In genomic region chr12:54487689-54488088, GRCm38 (mm10) we compare ENCODE assay signal across 23 mouse cellular contexts.
A peak's percentile ranks its signal among the peaks of the same experiment; 100 is the strongest.
DNase-seq lines count a peak whose midpoint lies in the region; ATAC-seq and TF ChIP-seq lines count a peak whose summit lies in the region.
"Had no signal": no experiment of that assay in that cellular context is flagged by ENCODE, and none has a peak within 500 bp of the region (broad histone marks: within the 10 kb centered on the region; RNA-seq: fewer than 3 reads in every experiment).

No protein-coding gene starts in this region.

- TF ChIP-seq POLR2A in CH12.LX (IDR thresholded peaks at IDR 0.05; ENCODE audit: low read depth, low read length) = no peak

- WGBS in intestine, postnatal 0 days = 74% methylated on average over 4 of the region's 4 CpGs
- 88% methylated on average over 4 of the region's 4 CpGs for WGBS in intestine, embryonic 16.5 days
- 75% methylated on average over 4 of the region's 4 CpGs for WGBS in kidney, embryonic 14.5 days

- H3K9ac ChIP-seq in intestine, postnatal 0 days (ENCODE audit: low read depth, low read length) = no peak overlapping the region
- no peak overlapping the region for H3K9ac ChIP-seq in intestine, embryonic 16.5 days (ENCODE audit: low read depth, low read length)
- no peak overlapping the region for H3K9ac ChIP-seq in CH12.LX (ENCODE audit: insufficient read depth, low read depth)
- H3K9ac ChIP-seq in kidney, embryonic 14.5 days (ENCODE audit: low read depth, low read length) = no peak overlapping the region

- no peaks in the 10 kb centered on the region for H3K4me1 ChIP-seq in intestine, postnatal 0 days (replicated peaks; ENCODE audit: control insufficient read depth, insufficient read depth, low read length)
- peaks cover 12% of the 10 kb centered on the region; the same call in 1 of the 2 replicates for H3K4me1 ChIP-seq in intestine, embryonic 16.5 days (ENCODE audit: control insufficient read depth, insufficient read depth, low read length)
- H3K4me1 ChIP-seq in CH12.LX (ENCODE audit: control insufficient read depth in 1 of 2, insufficient read depth in 2 of 2) = peaks cover 0 to 24% of the 10 kb centered on the region in 2 experiments; a peak in 2 of 4 replicates
- H3K4me1 ChIP-seq in kidney, embryonic 14.5 days (ENCODE audit: control insufficient read depth, insufficient read depth, low read length) = no peaks in the 10 kb centered on the region

- no peak for TF ChIP-seq CTCF in intestine, postnatal 0 days (IDR thresholded peaks at IDR 0.05; ENCODE audit: low read depth)
- TF ChIP-seq CTCF in CH12.LX (conservative IDR thresholded peaks at IDR 0.05 in 1 of 2, IDR thresholded peaks at IDR 0.05 in 1 of 2; ENCODE audit: low read depth in 2 of 2, low read length in 2 of 2) = no peak

- peak; percentile 35 for DNase-seq in A20 (ENCODE audit: low read depth, low spot score)
- DNase-seq in CH12.LX (ENCODE audit: extremely low read depth) = peak; percentile 80
- peak; percentile 10 for DNase-seq in induced T-regulatory cell, adult 2 months (ENCODE audit: low read depth)
- no peak for DNase-seq in spleen, adult 18-20 months
- DNase-seq in frontal cortex, postnatal 14 days (ENCODE audit: low spot score in 2 of 2) = no peak
- DNase-seq: adrenal gland, adult 2 months; adrenal gland, adult 8-10 months; adrenal gland, postnatal 10 days; adrenal gland, postnatal 14 days; adrenal gland, postnatal 25 days; adrenal gland, postnatal 36 days; B cell, adult 2 months; cerebellum, adult 11 months; cerebellum, adult 11-12 months; cerebellum, adult 18-20 months; cerebellum, adult 2 months had no signal

- H3K27me3 ChIP-seq in intestine, postnatal 0 days (replicated peaks; ENCODE audit: control insufficient read depth, insufficient read depth, low read length) = no peaks in the 10 kb centered on the region
- no peaks in the 10 kb centered on the region for H3K27me3 ChIP-seq in intestine, embryonic 16.5 days (replicated peaks; ENCODE audit: control insufficient read depth, insufficient read depth, low read length)
- H3K27me3 ChIP-seq in CH12.LX (replicated peaks) = no peaks in the 10 kb centered on the region
- H3K27me3 ChIP-seq in kidney, embryonic 14.5 days (ENCODE audit: control insufficient read depth, insufficient read depth, low read length) = peaks cover 5% of the 10 kb centered on the region; the same call in 1 of the 2 replicates
- H3K27me3 ChIP-seq: Patski had no signal

- peak; percentile 94 for TF ChIP-seq EP300 in CH12.LX (IDR thresholded peaks at IDR 0.05; ENCODE audit: low read length)

- TF ChIP-seq RAD21 in CH12.LX (IDR thresholded peaks at IDR 0.05; ENCODE audit: low read depth, low read length) = no peak; the same call in 1 of the 2 replicates

- no peaks in the 10 kb centered on the region for H3K79me2 ChIP-seq in CH12.LX (replicated peaks; ENCODE audit: control insufficient read depth, extremely low read depth, insufficient read depth, poor library complexity, severe bottlenecking)

- no peak overlapping the region for H3K27ac ChIP-seq in intestine, postnatal 0 days (ENCODE audit: low read depth, low read length)
- no peak overlapping the region for H3K27ac ChIP-seq in intestine, embryonic 16.5 days (ENCODE audit: low read length)
- no peak overlapping the region for H3K27ac ChIP-seq in CH12.LX (ENCODE audit: insufficient read depth, low read depth)
- no peak overlapping the region for H3K27ac ChIP-seq in kidney, embryonic 14.5 days (ENCODE audit: low read depth, low read length)

- no peaks in the 10 kb centered on the region for H3K9me3 ChIP-seq in intestine, postnatal 0 days (ENCODE audit: control insufficient read depth)
- H3K9me3 ChIP-seq in intestine, embryonic 16.5 days (ENCODE audit: control insufficient read depth, low read length) = no peaks in the 10 kb centered on the region
- H3K9me3 ChIP-seq in CH12.LX (replicated peaks; ENCODE audit: low read length) = no peaks in the 10 kb centered on the region
- H3K9me3 ChIP-seq in kidney, embryonic 14.5 days (ENCODE audit: control insufficient read depth, low read length) = no peaks in the 10 kb centered on the region

- dilution Hi-C loops in CH12.LX (cut with MboI; ENCODE audit: extremely low pct_ligation_motif_present, extremely low pct_unique_long_range_greater_than_20kb, low sequenced_read_pairs) = no loop called here

- ATAC-seq in intestine, postnatal 0 days = 0 out of 2 replicates have a peak, but pooled peaks have one; percentile 28
- ATAC-seq in intestine, embryonic 16.5 days = no peak
- no peak for ATAC-seq in kidney, embryonic 14.5 days (ENCODE audit: low FRiP score, low TSS enrichment)
- ATAC-seq: activated CD4-positive, CD25-positive, alpha-beta regulatory T cell, adult 4 months; CD4-positive, CD25-positive, alpha-beta regulatory T cell, adult 4 months; Patski had no signal

- no peak overlapping the region for H3K4me2 ChIP-seq in intestine, postnatal 0 days (replicated peaks; ENCODE audit: low read depth)
- no peak overlapping the region for H3K4me2 ChIP-seq in intestine, embryonic 16.5 days (ENCODE audit: low read depth, low read length)
- peak overlapping the region; percentile 36; the same call in 1 of the 2 replicates for H3K4me2 ChIP-seq in CH12.LX (ENCODE audit: insufficient read depth, low read depth, poor library complexity, severe bottlenecking)
- no peak overlapping the region for H3K4me2 ChIP-seq in kidney, embryonic 14.5 days (replicated peaks; ENCODE audit: low read depth, low read length)

- no peak overlapping the region for H3K4me3 ChIP-seq in intestine, postnatal 0 days (ENCODE audit: low read depth, low read length)
- no peak overlapping the region for H3K4me3 ChIP-seq in intestine, embryonic 16.5 days (ENCODE audit: low read length)
- H3K4me3 ChIP-seq in CH12.LX (replicated peaks in 1 of 3; ENCODE audit: low read depth in 2 of 3, low read length in 2 of 3, poor library complexity in 1 of 3) = no peak overlapping the region
- no peak overlapping the region for H3K4me3 ChIP-seq in kidney, embryonic 14.5 days (ENCODE audit: low read length)

- in situ Hi-C loops in CH12.LX (cut with MboI; ENCODE audit: low pct_ligation_motif_present, low pct_unique_long_range_greater_than_20kb, low sequenced_read_pairs) = loop anchor here (25.0 kb wide), 2 partner anchors 175 to 275 kb away; partner anchors contain the start of gene Egln3

- no peaks in the 10 kb centered on the region for H3K36me3 ChIP-seq in intestine, postnatal 0 days (ENCODE audit: control insufficient read depth, insufficient read depth)
- no peaks in the 10 kb centered on the region for H3K36me3 ChIP-seq in intestine, embryonic 16.5 days (ENCODE audit: control insufficient read depth, insufficient read depth, low read length)
- no peaks in the 10 kb centered on the region for H3K36me3 ChIP-seq in CH12.LX (replicated peaks in 1 of 2; ENCODE audit: control insufficient read depth in 1 of 2, insufficient read depth in 1 of 2, low read length in 1 of 2)
- H3K36me3 ChIP-seq in kidney, embryonic 14.5 days (ENCODE audit: control insufficient read depth, insufficient read depth, low read length) = no peaks in the 10 kb centered on the region
- H3K36me3 ChIP-seq: G1E had no signal

TF ChIP-seq in CH12.LX, 34 proteins besides CTCF, POLR2A, EP300 and RAD21 (continues in another document):
- TF ChIP-seq PAX5 (IDR thresholded peaks at IDR 0.05; ENCODE audit: low read length) (no peak), CHD2 (IDR thresholded peaks at IDR 0.05; ENCODE audit: low read length) (0 out of 2 replicates have a peak, but pooled peaks have one; percentile 49), UBTF (IDR thresholded peaks at IDR 0.05; ENCODE audit: low read depth, low read length) (no peak), NRF1 (IDR thresholded peaks at IDR 0.05; ENCODE audit: low read depth, low read length) (no peak), E2F4 (IDR thresholded peaks at IDR 0.05; ENCODE audit: insufficient replicate concordance, low read depth, low read length) (no peak), TCF12 (IDR thresholded peaks at IDR 0.05; ENCODE audit: low read depth, low read length) (peak; percentile 53), MAX (IDR thresholded peaks at IDR 0.05; ENCODE audit: low read length) (peak; percentile 41; the same call in 1 of the 2 replicates), ZNF384 (IDR thresholded peaks at IDR 0.05; ENCODE audit: low read depth, low read length) (no peak), MAFK (IDR thresholded peaks at IDR 0.05; ENCODE audit: insufficient replicate concordance, low read length) (peak; percentile 67), MEF2A (IDR thresholded peaks at IDR 0.05; ENCODE audit: borderline replicate concordance, low read depth, low read length) (peak; percentile 89), ZMIZ1 (IDR thresholded peaks at IDR 0.05; ENCODE audit: low read depth, low read length) (no peak), ELF1 (IDR thresholded peaks at IDR 0.05; ENCODE audit: low read depth, low read length) (no peak), HCFC1 (IDR thresholded peaks at IDR 0.05; ENCODE audit: low read depth, low read length) (no peak), JUN (IDR thresholded peaks at IDR 0.05; ENCODE audit: insufficient read depth, low read depth, low read length) (peak; percentile 80), GABPA (IDR thresholded peaks at IDR 0.05; ENCODE audit: insufficient replicate concordance, low read depth, low read length) (no peak), KAT2A (IDR thresholded peaks at IDR 0.05; ENCODE audit: insufficient replicate concordance, low read length) (no peak), USF2 (conservative IDR thresholded peaks at IDR 0.05; ENCODE audit: low read depth, low read length) (no peak), TBP (conservative IDR thresholded peaks at IDR 0.05; ENCODE audit: low read depth, low read length) (no peak), MAZ (IDR thresholded peaks at IDR 0.05; ENCODE audit: low read depth, low read length) (0 out of 2 replicates have a peak, but pooled peaks have one; percentile 48), ZKSCAN1 (IDR thresholded peaks at IDR 0.05; ENCODE audit: borderline replicate concordance, low read depth, low read length) (no peak), IRF4 (IDR thresholded peaks at IDR 0.05; ENCODE audit: low read depth, low read length) (peak; percentile 99), NELFE (IDR thresholded peaks at IDR 0.05; ENCODE audit: low read depth, low read length) (no peak), ZC3H11A (IDR thresholded peaks at IDR 0.05; ENCODE audit: low read depth, low read length) (no peak), RCOR1 (conservative IDR thresholded peaks at IDR 0.05; ENCODE audit: low read depth, low read length) (no peak), SIN3A (IDR thresholded peaks at IDR 0.05; ENCODE audit: low read length) (no peak), MXI1 (IDR thresholded peaks at IDR 0.05; ENCODE audit: low read depth, low read length) (no peak), USF1 (IDR thresholded peaks at IDR 0.05; ENCODE audit: low read depth, low read length) (no peak), CHD1 (IDR thresholded peaks at IDR 0.05; ENCODE audit: low read depth, low read length) (peak; percentile 89; the same call in 1 of the 2 replicates), POLR2AphosphoS2 (IDR thresholded peaks at IDR 0.05; ENCODE audit: low read depth, low read length) (no peak)

Comparison
In these comparisons a context has a peak if more than half of its experiments do, and no peak if none do; other contexts are left out.
1. DNase-seq: peak in A20 (single experiment), CH12.LX (single experiment) and induced T-regulatory cell, adult 2 months (single experiment); none in spleen, adult 18-20 months (0 of 2) and frontal cortex, postnatal 14 days (0 of 2).